Comparison of ENCODE assay signal across 7 mouse cellular contexts in genomic region chr19:32388191-32388921, GRCm38 (mm10). TPM values are rescaled to one million over a fixed set of nuclear protein-coding genes. Genes with fewer than 3 reads are reported as not detected.
DNase-seq lines count a peak whose midpoint lies in the region; ATAC-seq and TF ChIP-seq lines count a peak whose summit lies in the region.

No protein-coding gene starts in this region.

- H3K4me3 ChIP-seq in intestine, embryonic 16.5 days (ENCODE audit: low read length), result peak overlapping the region; percentile 87
- peak overlapping the region; percentile 85 for H3K4me3 ChIP-seq in limb, embryonic 10.5 days
- peak overlapping the region; percentile 74 for H3K4me3 ChIP-seq in midbrain, embryonic 12.5 days
- peak overlapping the region; percentile 92 for H3K4me3 ChIP-seq in small intestine, adult 2 months (ENCODE audit: low read depth, low read length)

- intact Hi-C loops in gastrocnemius, postnatal 36 days (cut with DNase I), result loop anchor here (2.0 kb wide), 2 partner anchors 62 to 220 kb away; no protein-coding TSS in a partner anchor

- peaks cover 19% of the 10 kb centered on the region for H3K4me1 ChIP-seq in intestine, embryonic 16.5 days (ENCODE audit: control insufficient read depth, insufficient read depth, low read length)
- H3K4me1 ChIP-seq in limb, embryonic 10.5 days, result peaks cover 31% of the 10 kb centered on the region
- H3K4me1 ChIP-seq in midbrain, embryonic 12.5 days, result peaks cover 16% of the 10 kb centered on the region
- peaks cover 10% of the 10 kb centered on the region for H3K4me1 ChIP-seq in small intestine, adult 2 months (ENCODE audit: control insufficient read depth, insufficient read depth, insufficient read length, low read length)

- peak; percentile 41; the same call in 1 of the 2 replicates for TF ChIP-seq POLR2A in small intestine, adult 2 months (IDR thresholded peaks at IDR 0.05; ENCODE audit: low read depth, low read length)

- H3K9ac ChIP-seq in intestine, embryonic 16.5 days (ENCODE audit: low read depth, low read length), result peak overlapping the region; percentile 94
- H3K9ac ChIP-seq in midbrain, embryonic 12.5 days (replicated peaks), result peak overlapping the region; percentile 83

- WGBS in intestine, embryonic 16.5 days, result under 1% methylated on average over 73 of the region's 75 CpGs
- WGBS in limb, embryonic 10.5 days, result under 1% methylated on average over 75 of the region's 75 CpGs
- under 1% methylated on average over 70 of the region's 75 CpGs for WGBS in midbrain, embryonic 12.5 days
- under 1% methylated on average over 75 of the region's 75 CpGs for WGBS in small intestine, adult 2 months

- peak overlapping the region; percentile 93 for H3K4me2 ChIP-seq in intestine, embryonic 16.5 days (ENCODE audit: low read depth, low read length)
- peak overlapping the region; percentile 80 for H3K4me2 ChIP-seq in midbrain, embryonic 12.5 days (replicated peaks)

- H3K36me3 ChIP-seq in intestine, embryonic 16.5 days (ENCODE audit: control insufficient read depth, insufficient read depth, low read length), result no peaks in the 10 kb centered on the region
- peaks cover 6% of the 10 kb centered on the region for H3K36me3 ChIP-seq in limb, embryonic 10.5 days
- no peaks in the 10 kb centered on the region; the same call in 1 of the 2 replicates for H3K36me3 ChIP-seq in midbrain, embryonic 12.5 days
- no peaks in the 10 kb centered on the region for H3K36me3 ChIP-seq in small intestine, adult 2 months (ENCODE audit: control insufficient read depth, insufficient read depth, low read length)

- peak; percentile 98 for DNase-seq in adrenal gland, adult 2 months
- peak; percentile 89 for DNase-seq in embryo, embryonic 10.5 days (ENCODE audit: low spot score)
- peak; percentile 89 to 93 for DNase-seq in gastrocnemius, postnatal 36 days
- DNase-seq in limb, embryonic 10.5 days (ENCODE audit: low spot score), result peak; percentile 95

- no peaks in the 10 kb centered on the region for H3K27me3 ChIP-seq in intestine, embryonic 16.5 days (replicated peaks; ENCODE audit: control insufficient read depth, insufficient read depth, low read length)
- peaks cover 10% of the 10 kb centered on the region for H3K27me3 ChIP-seq in limb, embryonic 10.5 days (ENCODE audit: low read depth, poor library complexity, severe bottlenecking)
- peaks cover 8% of the 10 kb centered on the region; the same call in 1 of the 2 replicates for H3K27me3 ChIP-seq in midbrain, embryonic 12.5 days
- H3K27me3 ChIP-seq in small intestine, adult 2 months (ENCODE audit: control insufficient read depth, insufficient read depth, low read length), result 0 out of 2 replicates have a peak, but pooled peaks cover 2% of the 10 kb centered on the region

- no peaks in the 10 kb centered on the region for H3K9me3 ChIP-seq in intestine, embryonic 16.5 days (ENCODE audit: control insufficient read depth, low read length)
- no peaks in the 10 kb centered on the region for H3K9me3 ChIP-seq in limb, embryonic 10.5 days (replicated peaks)
- H3K9me3 ChIP-seq in midbrain, embryonic 12.5 days, result no peaks in the 10 kb centered on the region

- TF ChIP-seq CTCF in small intestine, adult 2 months (IDR thresholded peaks at IDR 0.05; ENCODE audit: extremely low read depth, insufficient read length, insufficient replicate concordance, low read depth, low read length), result no peak

- ATAC-seq in intestine, embryonic 16.5 days, result peak; percentile 92
- peak; percentile 89 for ATAC-seq in midbrain, embryonic 12.5 days (ENCODE audit: low FRiP score, low read depth)

- H3K27ac ChIP-seq in intestine, embryonic 16.5 days (ENCODE audit: low read length), result peak overlapping the region; percentile 96
- H3K27ac ChIP-seq in limb, embryonic 10.5 days, result peak overlapping the region; percentile 95
- H3K27ac ChIP-seq in midbrain, embryonic 12.5 days (replicated peaks), result peak overlapping the region; percentile 95
- peak overlapping the region; percentile 93 for H3K27ac ChIP-seq in small intestine, adult 2 months (ENCODE audit: insufficient read depth, low read depth, low read length)

RNA-seq across cellular contexts. Expression of gene Sgms1, which starts 1.2 kb away (rescaled TPM):
- total RNA-seq in adrenal gland, adult 2 months (2021), result 10 to 100 TPM; 71.4 to 73.5 TPM
- 13.3 and 16.8 TPM in 2 replicates for polyA plus RNA-seq in adrenal gland, adult 2 months (2012; rRNA removed)
- 10 to 100 TPM; 46.3 to 50.1 TPM for total RNA-seq in gastrocnemius, postnatal 36 days (2021)
- polyA plus RNA-seq in intestine, embryonic 16.5 days (2015; fragmentation: Nextera tagmentation; extraction: Ambion mirVana), result 33.1 and 33.5 TPM in 2 replicates
- 14.3 and 15.7 TPM in 2 replicates for polyA plus RNA-seq in limb, embryonic 10.5 days (2016; fragmentation: Nextera tagmentation; extraction: Ambion mirVana)
- polyA plus RNA-seq in midbrain, embryonic 12.5 days (2016; fragmentation: Nextera tagmentation; extraction: Ambion mirVana), result 13.4 and 15.1 TPM in 2 replicates
- polyA plus RNA-seq in small intestine, adult 2 months (2012; rRNA removed), result 4.3 and 7.5 TPM in 2 replicates

Comparison
In these comparisons a context has a peak if more than half of its experiments do, and no peak if none do; other contexts are left out.
1. Peak in every context shown above with its lines: DNase-seq, ATAC-seq, H3K4me3 ChIP-seq and H3K27ac ChIP-seq.